Mouse (Mus musculus): ENCODE results near the gene Cdx2. TPM values are rescaled to one million over a fixed set of nuclear protein-coding genes. Genes with fewer than 3 reads are reported as not detected.

Gene Cdx2
- total RNA-seq (2022) = not detected

- no peak for DNase-seq (ENCODE audit: low spot score in 2 of 2)
These were observed at the start of gene Cdx2 for GRCm38 (mm10) chr5:147306638-147307397. Gene Cdx2 (minus strand): TSS chr5:147307270.

GRCm38 (mm10) chr5:147356260-147357055 lies 49.4 kb upstream of the Cdx2 start:
- DNase-seq (ENCODE audit: low spot score in 2 of 2) = no peak

GRCm38 (mm10) chr5:147355788-147356187 lies 48.7 kb upstream of the Cdx2 start:
- no peak for DNase-seq (ENCODE audit: low spot score in 2 of 2)

GRCm38 (mm10) chr5:147354985-147355384 lies 47.9 kb upstream of the Cdx2 start:
- no peak for DNase-seq (ENCODE audit: low spot score in 2 of 2)

GRCm38 (mm10) chr5:147354161-147354780 lies 47.2 kb upstream of the Cdx2 start:
- DNase-seq (ENCODE audit: low spot score in 2 of 2) = peak; percentile 23 to 44

GRCm38 (mm10) chr5:147351931-147352330 lies 44.9 kb upstream of the Cdx2 start:
- DNase-seq (ENCODE audit: low spot score in 2 of 2) = no peak

GRCm38 (mm10) chr5:147345981-147346380 lies 38.9 kb upstream of the Cdx2 start:
- no peak for DNase-seq (ENCODE audit: low spot score in 2 of 2)

GRCm38 (mm10) chr5:147343904-147344303 lies 36.8 kb upstream of the Cdx2 start:
- DNase-seq (ENCODE audit: low spot score in 2 of 2) = no peak

GRCm38 (mm10) chr5:147342901-147343300 lies 35.8 kb upstream of the Cdx2 start:
- DNase-seq (ENCODE audit: low spot score in 2 of 2) = no peak

GRCm38 (mm10) chr5:147340741-147341414 lies 33.8 kb upstream of the Cdx2 start:
- no peak for DNase-seq (ENCODE audit: low spot score in 2 of 2)

GRCm38 (mm10) chr5:147339560-147339959 lies 32.5 kb upstream of the Cdx2 start:
- no peak for DNase-seq (ENCODE audit: low spot score in 2 of 2)

GRCm38 (mm10) chr5:147338967-147339366 lies 31.9 kb upstream of the Cdx2 start:
- no peak for DNase-seq (ENCODE audit: low spot score in 2 of 2)

- DNase-seq (ENCODE audit: low spot score in 2 of 2) = no peak
These were observed 25.6 kb upstream of the Cdx2 start for GRCm38 (mm10) chr5:147332711-147333110.

- DNase-seq (ENCODE audit: low spot score in 2 of 2) = peak in 1 of 2 experiments; percentile 37
These were observed 24.5 kb upstream of the Cdx2 start for GRCm38 (mm10) chr5:147331547-147331946.

- no peak for DNase-seq (ENCODE audit: low spot score in 2 of 2)
These were observed 22.9 kb upstream of the Cdx2 start for GRCm38 (mm10) chr5:147329946-147330345.

- no peak for DNase-seq (ENCODE audit: low spot score in 2 of 2)
These were observed 20.6 kb upstream of the Cdx2 start for GRCm38 (mm10) chr5:147327636-147328035.

GRCm38 (mm10) chr5:147325931-147326330 lies 18.9 kb upstream of the Cdx2 start:
- DNase-seq (ENCODE audit: low spot score in 2 of 2) = no peak

GRCm38 (mm10) chr5:147323237-147323917 lies 16.3 kb upstream of the Cdx2 start:
- no peak for DNase-seq (ENCODE audit: low spot score in 2 of 2)

GRCm38 (mm10) chr5:147322183-147322582 lies 15.1 kb upstream of the Cdx2 start, which contains the start of gene Urad:
Gene Urad (minus strand): TSS chr5:147322440.
- no peak for DNase-seq (ENCODE audit: low spot score in 2 of 2)

GRCm38 (mm10) chr5:147319653-147320052 lies 12.6 kb upstream of the Cdx2 start:
- DNase-seq (ENCODE audit: low spot score in 2 of 2) = no peak

GRCm38 (mm10) chr5:147317991-147318390 lies 10.9 kb upstream of the Cdx2 start:
- DNase-seq (ENCODE audit: low spot score in 2 of 2) = no peak
